Mouse (Mus musculus) cerebellum, adult 9-10 months (tissue): ENCODE data around the gene Wdr46.
A peak's percentile ranks its signal among the peaks of the same experiment; 100 is the strongest.

Source experiments
- DNase-seq: peaks from one replicate; pipeline ENCODE4 v3.0.0; 2022

Gene Wdr46

DNA sequence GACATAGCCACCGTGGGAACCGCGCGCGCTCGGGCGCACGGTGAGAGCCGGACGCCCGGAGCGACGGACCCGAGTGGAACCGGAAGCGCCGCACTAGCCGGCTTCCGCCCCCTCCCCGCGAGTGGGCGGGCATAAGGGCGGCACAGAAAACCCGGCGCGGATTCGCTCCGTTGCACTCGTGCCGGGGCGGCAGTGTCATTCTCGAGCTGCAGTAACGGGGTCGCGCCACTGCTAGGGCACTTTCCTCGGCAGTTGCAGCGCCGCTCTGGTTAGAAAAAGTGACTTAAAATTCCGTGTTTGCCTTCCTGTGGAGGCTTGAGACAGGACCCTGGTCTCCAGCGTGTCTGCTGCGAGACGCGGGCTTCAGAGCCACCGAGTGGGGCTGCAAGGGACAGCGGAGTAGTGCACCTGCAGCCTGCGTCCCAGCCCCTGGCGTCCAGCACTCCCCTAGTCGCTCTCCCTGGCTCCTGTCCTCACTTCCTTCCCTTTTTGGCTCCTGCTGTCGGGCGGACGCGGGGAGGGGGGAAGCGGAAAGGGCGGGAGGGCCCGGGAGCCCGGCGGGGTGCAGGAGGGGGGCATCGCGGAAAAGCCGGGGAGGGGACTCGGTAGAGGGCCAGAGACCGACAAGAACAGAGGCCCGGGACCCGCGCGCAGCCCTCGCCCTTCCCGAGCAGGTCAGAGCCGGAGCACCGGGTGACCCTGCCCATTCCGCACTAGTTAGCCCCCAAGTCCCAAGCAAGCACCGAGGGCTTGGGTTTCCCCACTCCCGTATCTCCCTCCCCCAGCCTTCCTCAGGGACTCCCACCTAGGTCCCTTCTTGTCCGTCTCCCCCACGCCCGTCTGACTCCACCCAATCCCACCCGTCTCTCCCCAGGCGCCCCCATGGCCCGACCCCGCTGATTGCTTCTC, 10.8 kb upstream of the Wdr46 start, which contains the start of gene Rgl2:
Rgl2 (plus strand) TSS at position 173 of the 909 bp plus-strand sequence.
- DNase-seq = peak; percentile 92

- DNase-seq = peak; percentile 83
These were observed 9.9 kb upstream of the Wdr46 start for GRCm38 (mm10) chr17:33930280-33931158.

DNA sequence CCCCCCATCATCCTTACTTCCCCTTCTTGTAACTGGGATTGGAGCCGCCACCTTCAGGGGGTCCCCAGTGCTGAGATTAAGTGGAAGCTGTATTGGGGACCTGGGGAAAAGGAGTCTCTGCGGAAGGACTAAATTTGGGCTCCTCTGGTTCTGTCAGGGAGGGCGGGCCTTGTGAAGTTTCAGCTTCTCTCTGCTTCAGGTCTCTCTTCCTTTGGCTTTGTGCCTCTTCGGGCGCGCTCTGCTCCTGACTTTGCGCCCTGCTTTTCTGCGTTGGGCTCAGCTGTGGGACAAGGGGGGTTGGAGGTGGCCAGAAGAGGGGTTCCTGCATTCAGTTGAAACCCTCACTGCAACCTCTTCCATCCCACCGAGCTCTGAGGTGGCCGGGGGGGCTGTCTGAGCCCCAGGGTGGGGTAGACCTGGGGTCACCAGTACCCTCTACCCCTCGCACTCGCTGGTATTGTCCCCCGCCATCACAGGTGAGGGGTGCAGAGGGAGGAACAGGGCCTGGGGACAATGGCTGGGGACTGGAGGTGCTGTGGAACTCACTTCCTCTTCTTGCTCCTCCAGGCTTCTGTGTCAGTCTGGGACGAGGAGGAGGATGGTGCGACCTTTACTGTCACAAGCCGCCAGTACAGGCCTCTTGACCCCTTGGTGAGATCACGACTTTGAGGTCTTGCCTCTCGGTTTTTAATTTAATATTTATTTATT, 9.1 kb upstream of the Wdr46 start:
- no peak for DNase-seq

DNA sequence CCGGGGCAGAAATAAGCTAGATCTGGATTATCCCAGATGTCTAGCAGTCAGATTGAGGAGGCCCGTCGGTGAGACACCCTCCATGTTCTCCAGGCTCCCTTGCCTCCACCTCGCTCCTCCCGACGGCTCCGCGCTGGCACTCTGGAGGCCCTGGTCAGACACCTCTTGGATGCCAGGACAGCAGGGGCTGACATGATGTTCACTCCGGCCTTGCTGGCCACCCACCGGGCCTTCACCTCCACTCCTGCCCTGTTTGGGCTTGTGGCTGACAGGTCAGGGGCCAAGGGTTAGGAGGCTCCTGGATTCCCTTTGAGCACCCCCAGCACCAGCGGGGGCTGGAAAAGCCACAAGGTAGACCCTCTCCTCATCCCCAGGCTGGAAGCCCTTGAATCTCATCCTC, 8.5 kb upstream of the Wdr46 start:
- DNase-seq = no peak

- DNase-seq = no peak
These were observed 8.0 kb upstream of the Wdr46 start for GRCm38 (mm10) chr17:33932448-33932847.

DNA sequence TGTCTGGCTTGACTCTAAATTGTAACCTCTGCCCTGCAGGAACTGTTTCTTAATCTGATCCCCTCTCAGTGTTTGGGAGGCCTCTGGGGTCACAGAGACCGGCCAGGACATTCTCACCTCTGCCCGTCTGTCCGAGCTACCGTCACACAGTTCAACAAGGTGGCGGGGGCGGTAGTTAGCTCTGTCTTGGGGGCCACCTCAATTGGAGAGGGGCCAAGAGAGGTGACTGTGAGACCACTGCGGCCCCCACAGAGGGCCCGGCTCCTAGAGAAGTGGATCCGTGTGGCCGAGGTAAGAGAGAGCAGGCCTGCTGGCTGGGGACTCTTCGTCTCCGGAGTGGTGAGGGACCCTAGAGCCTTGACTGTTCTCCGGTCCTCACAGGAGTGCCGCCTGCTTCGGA, 7.5 kb upstream of the Wdr46 start:
- DNase-seq = no peak

GRCm38 (mm10) chr17:33935422-33936055, 4.9 kb upstream of the Wdr46 start:
- no peak for DNase-seq

DNA sequence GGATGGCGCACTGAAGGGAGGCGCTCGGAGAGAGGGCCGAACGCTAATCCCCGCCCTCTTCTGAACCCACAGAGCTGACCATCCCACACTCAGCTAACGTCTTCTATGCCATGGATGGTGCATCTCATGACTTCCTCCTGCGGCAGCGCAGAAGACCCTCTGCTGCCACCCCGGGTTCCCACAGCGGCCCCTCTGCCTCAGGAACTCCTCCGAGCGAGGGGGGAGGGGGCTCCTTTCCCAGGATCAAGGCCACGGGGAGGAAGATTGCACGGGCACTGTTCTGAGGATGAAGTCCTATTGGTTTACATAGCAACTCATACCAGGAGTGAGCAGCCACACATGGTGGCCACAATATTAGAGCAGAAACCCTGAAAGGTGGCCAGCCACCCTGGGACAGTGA, 3.5 kb upstream of the Wdr46 start:
- no peak for DNase-seq

GRCm38 (mm10) chr17:33938783-33939182, 1.7 kb upstream of the Wdr46 start:
- DNase-seq = no peak

GRCm38 (mm10) chr17:33940981-33941380, 521 bp downstream of the Wdr46 start:
- no peak for DNase-seq

DNA sequence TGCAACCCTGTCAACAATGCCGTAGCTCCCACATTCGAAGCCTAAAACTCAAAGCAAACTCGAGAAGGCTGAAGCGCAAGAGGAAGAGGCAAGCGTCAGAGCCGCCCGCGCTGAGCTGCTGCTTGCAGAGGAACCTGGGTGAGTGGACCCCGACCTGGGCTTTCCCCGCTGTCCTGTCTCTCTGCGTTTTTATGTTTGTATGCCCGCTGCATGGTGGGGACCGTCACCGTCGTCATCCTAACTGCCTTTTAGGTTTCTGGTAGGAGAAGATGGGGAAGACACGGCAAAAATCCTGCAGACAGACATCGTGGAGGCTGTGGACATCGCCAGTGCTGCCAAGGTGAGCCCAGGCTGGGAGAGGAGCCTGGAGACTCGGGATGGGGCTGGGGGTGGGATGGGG, 921 bp downstream of the Wdr46 start:
- no peak for DNase-seq

DNA sequence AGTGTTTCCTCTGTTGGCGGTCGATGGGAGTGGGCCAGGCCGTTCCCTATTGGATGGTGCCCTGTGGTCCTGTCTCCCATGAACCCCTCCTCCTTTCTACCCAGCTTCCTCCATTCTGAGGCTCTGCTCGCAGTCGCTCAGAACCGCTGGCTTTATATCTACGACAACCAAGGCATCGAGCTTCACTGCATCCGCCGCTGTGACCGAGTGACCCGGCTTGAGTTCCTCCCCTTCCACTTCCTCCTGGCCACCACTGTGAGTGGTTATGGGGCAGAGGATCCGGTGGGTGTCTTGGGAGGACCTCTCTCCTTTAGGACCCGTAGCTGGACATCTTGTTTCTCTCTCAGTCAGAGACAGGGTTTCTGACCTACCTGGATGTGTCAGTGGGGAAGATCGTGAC, 3.0 kb downstream of the Wdr46 start:
- DNase-seq = no peak

- DNase-seq = no peak
These were observed 7.1 kb downstream of the Wdr46 start for GRCm38 (mm10) chr17:33947430-33948089.

DNA sequence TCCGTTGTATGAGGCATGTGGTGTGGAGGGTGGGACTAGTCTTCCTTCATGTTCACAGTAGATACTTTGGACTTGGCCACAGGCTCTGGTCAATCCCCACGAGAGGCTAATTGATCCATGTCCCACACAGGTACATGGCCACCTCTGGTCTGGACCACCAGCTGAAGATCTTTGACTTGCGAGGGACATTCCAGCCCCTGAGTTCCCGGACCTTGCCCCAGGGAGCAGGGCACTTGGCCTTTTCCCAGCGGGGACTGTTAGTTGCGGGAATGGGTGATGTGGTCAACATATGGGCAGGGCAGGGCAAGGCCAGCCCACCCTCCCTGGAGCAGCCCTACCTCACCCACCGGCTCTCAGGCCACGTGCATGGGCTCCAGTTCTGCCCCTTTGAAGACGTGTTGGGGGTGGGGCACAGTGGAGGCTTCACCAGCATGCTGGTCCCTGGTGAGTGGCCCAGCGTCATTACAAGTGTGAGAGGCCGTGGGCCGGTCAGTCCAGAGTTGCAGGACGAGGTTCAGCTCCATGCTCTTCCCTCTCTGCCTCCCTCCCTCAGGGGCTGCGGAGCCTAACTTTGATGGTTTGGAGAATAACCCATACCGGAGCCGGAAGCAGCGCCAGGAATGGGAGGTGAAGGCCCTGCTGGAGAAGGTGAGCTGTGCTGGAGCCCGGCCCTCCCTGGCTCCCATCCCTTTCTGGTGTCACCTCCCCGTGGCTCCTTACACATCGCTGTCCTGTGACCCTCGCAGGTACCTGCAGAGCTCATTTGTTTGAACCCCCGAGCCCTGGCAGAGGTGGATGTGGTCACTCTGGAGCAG, 7.8 kb downstream of the Wdr46 start:
- DNase-seq = peak; percentile 34

GRCm38 (mm10) chr17:33948905-33949537, 8.6 kb downstream of the Wdr46 start:
- DNase-seq = no peak

- DNase-seq = no peak
These were observed 9.7 kb downstream of the Wdr46 start for GRCm38 (mm10) chr17:33950131-33950625.

- DNase-seq = peak; percentile 67
These were observed 10.8 kb downstream of the Wdr46 start, which contains the start of gene B3galt4 for GRCm38 (mm10) chr17:33951021-33951946. Gene B3galt4, minus strand, starts transcription at chr17:33951488.

- peak; percentile 36 for DNase-seq
These were observed 11.6 kb downstream of the Wdr46 start for GRCm38 (mm10) chr17:33952015-33952414.

DNA sequence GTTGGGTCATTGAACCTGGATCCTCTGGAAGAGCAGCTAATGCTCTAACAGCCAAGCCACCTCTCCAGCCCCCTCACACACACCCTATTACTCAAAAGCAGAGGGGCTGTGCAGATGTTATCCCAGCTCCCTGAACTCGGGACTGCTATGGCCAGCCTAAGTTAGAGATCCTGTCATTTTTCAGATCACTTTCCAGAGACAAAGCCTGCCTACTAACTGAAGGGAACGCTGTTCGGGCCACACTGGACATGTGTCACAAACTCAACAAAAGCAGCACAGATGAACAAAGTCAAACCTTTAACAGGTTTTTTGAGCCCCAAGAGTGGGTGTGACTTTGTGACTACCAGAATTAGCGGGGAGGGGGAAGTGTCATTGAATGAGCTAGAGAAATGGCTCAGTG, 12.4 kb downstream of the Wdr46 start:
- no peak for DNase-seq
